Mouse (Mus musculus): ENCODE results near the gene Dhx16.
A peak's percentile ranks its signal among the peaks of the same experiment; 100 is the strongest.

DNA sequence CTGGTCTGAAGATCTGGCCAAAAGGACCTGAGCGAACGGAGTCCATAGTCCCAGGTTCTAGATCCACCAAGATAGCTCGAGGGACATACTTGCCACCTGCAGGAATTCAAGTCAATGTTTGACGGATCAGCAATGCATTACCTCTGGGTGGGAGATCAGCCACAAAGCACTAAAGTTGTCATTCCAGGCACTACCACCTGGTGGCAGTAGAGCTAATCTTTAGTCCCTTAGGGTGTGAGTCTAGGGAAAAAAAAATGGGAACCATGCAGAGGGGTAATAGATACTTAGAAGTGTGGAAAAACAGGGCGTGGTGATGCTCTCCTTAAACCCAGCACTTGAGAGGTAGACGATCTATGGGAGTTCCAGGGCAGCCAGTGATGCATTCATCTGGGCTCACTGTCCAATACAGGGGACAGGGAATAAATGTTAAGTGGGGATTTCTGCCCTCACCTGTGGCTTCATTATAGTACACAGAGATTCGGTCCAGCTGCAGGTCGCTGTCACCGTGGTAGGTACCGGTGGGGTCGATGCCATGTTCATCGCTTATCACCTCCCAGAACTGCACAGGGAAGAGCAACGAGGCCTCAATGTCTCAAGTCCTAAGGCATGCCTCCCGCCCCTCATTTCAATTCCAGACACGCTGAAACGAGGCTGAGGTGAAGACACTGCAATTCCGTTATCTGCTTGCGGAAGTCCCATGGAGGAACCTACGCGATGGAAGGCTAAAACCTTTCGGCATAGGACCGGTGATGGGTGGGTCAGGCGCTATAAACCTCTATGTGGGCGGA is 43.2 kb upstream of the Dhx16 start:
- peak; percentile 89 for TF ChIP-seq CTCF (IDR thresholded peaks at IDR 0.05; ENCODE audit: low read depth)
- no peak for TF ChIP-seq EP300 (IDR thresholded peaks at IDR 0.05; ENCODE audit: low read depth)
